Mouse (Mus musculus): ENCODE results near the gene Tpra1.

DNA sequence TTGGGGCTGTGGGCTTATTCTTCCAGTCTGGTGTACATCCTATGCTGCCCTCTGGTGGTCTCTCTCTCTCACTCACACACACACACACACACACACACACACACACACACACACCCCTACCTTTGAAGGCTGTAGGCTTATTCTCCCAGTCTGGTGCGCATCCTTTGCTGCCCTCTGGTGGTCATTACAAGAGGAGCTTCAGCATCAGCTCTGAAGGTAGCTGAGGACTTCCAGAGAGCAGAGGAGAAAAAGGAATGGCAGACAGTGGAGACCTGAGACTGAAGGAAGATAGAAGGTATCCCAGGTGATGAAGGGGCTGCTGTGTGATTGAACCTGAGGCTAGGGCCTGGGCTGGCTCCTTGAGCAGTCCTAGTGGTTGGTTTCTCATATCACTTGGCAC is 14.1 kb downstream of the Tpra1 start:
- TF ChIP-seq EP300 (IDR thresholded peaks at IDR 0.05; ENCODE audit: low read depth) (no peak), CTCF (IDR thresholded peaks at IDR 0.05; ENCODE audit: low read depth) (peak; percentile 96)
